Mouse (Mus musculus) C2C12 (cell line): ENCODE results near the gene Foxn3. TPM values are rescaled to one million over a fixed set of nuclear protein-coding genes. Genes with fewer than 3 reads are reported as not detected.
"Not testable (repeated sequence)": the region's sequence is repeated elsewhere in the genome, so short reads cannot be mapped to it uniquely, and the experiment has no call there.

Experiments used
- H3K27me3 ChIP-seq: one replicate; pipeline ENCODE4 v1.6.1; 2011; ENCODE audit not compliant: control insufficient read depth, insufficient read depth, insufficient read length
- H3K36me3 ChIP-seq: one replicate; pipeline ENCODE4 v1.6.1; 2011; ENCODE audit not compliant: control insufficient read depth, insufficient read depth
- H3K4me3 ChIP-seq: one replicate; pipeline ENCODE4 v1.5.1; 2011; ENCODE audit warnings: mild to moderate bottlenecking, control low read depth; ENCODE audit not compliant: poor library complexity, insufficient read depth, severe bottlenecking
- H3K79me2 ChIP-seq: one replicate; pipeline ENCODE4 v1.6.1; 2011; ENCODE audit not compliant: control insufficient read depth, insufficient read depth
- H3K79me3 ChIP-seq: one replicate; pipeline ENCODE4 v1.6.1; 2011; ENCODE audit warnings: low read depth, control low read depth
- H3ac ChIP-seq: one replicate; pipeline ENCODE3; 2011; ENCODE audit warnings: low read depth; ENCODE audit not compliant: control insufficient read depth, insufficient read length
- CEBPB ChIP-seq: IDR thresholded peaks from one replicate; pipeline ENCODE4 v1.6.1; 2011; ENCODE audit warnings: low read depth, mild to moderate bottlenecking, control low read depth, moderate library complexity
- CTCF ChIP-seq: IDR thresholded peaks from one replicate; pipeline ENCODE4 v1.5.1; 2011; ENCODE audit not compliant: control insufficient read depth, insufficient read depth, insufficient read length
- FOSL1 ChIP-seq: IDR thresholded peaks from one replicate; pipeline ENCODE4 v1.8.0; 2011; ENCODE audit warnings: mild to moderate bottlenecking, low read length; ENCODE audit not compliant: poor library complexity, insufficient read depth, severe bottlenecking
- MAX ChIP-seq: IDR thresholded peaks from one replicate; pipeline ENCODE4 v1.6.1; 2011; ENCODE audit warnings: mild to moderate bottlenecking, control low read depth
- MYOD1 ChIP-seq: IDR thresholded peaks from one replicate; pipeline ENCODE4 v1.6.1; 2011; ENCODE audit warnings: low read depth; ENCODE audit not compliant: control insufficient read depth, insufficient read length
- MYOG ChIP-seq: IDR thresholded peaks from one replicate; pipeline ENCODE4 v1.6.1; 2011; ENCODE audit not compliant: control insufficient read depth, insufficient read length; ENCODE audit errors: extremely low read depth
- USF1 ChIP-seq: IDR thresholded peaks from one replicate; pipeline ENCODE4 v1.6.1; 2011; ENCODE audit warnings: low read depth, mild to moderate bottlenecking, control low read depth, moderate library complexity
- polyA plus RNA-seq: library from polyadenylated mRNA; unstranded; fragments of >200 nt; fragmentation: generic; extraction: Trizol; gene quantifications from one replicate; pipeline ENCODE4 v1.2.1, GENCODE M21; 2012; ENCODE audit warnings: missing spikeins

The Foxn3 gene
- polyA plus RNA-seq, 1 experiment: 4.2 TPM

- H3K27me3 ChIP-seq: no peaks in the 10 kb centered on the region
- no peaks in the 10 kb centered on the region for H3K36me3 ChIP-seq
- H3K4me3 ChIP-seq: no peak overlapping the region
- H3K79me2 ChIP-seq: no peaks in the 10 kb centered on the region
- no peak overlapping the region for H3ac ChIP-seq
- no peak for TF ChIP-seq MYOG
- no peak for TF ChIP-seq CTCF
- TF ChIP-seq CEBPB: no peak
- no peak for TF ChIP-seq FOSL1
- no peak for TF ChIP-seq MYOD1
- no peak for TF ChIP-seq MAX
- no peak for TF ChIP-seq USF1
- H3K79me3 ChIP-seq: no peaks in the 10 kb centered on the region
Measured at GRCm38 (mm10) chr12:99195655-99196054, 367.7 kb downstream of the Foxn3 start.

DNA sequence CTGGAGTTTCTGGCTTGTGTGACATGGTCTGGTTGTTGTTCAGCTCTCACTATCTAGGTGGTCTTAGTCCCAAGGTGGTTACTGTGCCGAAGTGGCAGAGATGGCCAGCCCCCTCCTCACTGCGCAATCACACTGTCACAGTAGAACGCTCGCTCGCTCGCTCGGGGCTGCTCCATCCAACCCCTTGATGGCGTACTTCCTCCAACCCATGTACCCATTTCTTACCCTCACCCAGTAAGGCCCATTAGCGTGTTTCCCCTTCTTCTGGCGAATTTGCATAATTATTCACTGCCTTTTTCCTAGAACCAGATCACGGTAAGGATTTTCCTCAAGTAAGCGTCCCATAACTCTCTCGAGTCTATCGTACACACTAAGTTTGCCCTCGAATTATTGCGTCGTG lies 369.3 kb downstream of the Foxn3 start:
- H3K79me3 ChIP-seq, H3ac ChIP-seq, H3K27me3 ChIP-seq, H3K36me3 ChIP-seq, H3K4me3 ChIP-seq, H3K79me2 ChIP-seq: not testable (repeated sequence)

GRCm38 (mm10) chr12:99187671-99188070 lies 375.7 kb downstream of the Foxn3 start:
- H3K79me3 ChIP-seq: no peaks in the 10 kb centered on the region
- TF ChIP-seq MYOD1 (no peak), MYOG (no peak), MAX (no peak), CTCF (no peak)
- H3K79me2 ChIP-seq: no peaks in the 10 kb centered on the region
- H3ac ChIP-seq: no peak overlapping the region
- H3K27me3 ChIP-seq: no peaks in the 10 kb centered on the region
- no peak overlapping the region for H3K4me3 ChIP-seq
- H3K36me3 ChIP-seq: no peaks in the 10 kb centered on the region

DNA sequence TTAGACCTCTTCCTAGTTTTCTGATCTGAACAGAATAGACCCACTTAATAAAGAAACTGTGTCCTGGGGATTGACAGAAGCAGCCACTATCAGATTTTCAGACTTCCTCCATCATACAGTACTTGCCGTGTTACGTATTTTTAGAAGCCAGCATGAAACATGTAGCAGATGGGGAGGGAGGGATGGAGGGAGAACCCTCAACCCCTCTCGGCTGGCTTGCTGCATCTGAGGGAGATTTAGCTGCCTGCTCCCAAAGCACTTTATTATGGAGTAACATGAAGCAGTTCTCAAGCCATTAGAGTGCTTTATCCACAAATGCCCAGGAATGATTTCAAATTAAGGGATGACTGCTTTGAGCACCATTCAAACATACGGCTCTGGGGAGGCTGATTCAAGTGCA lies 377.1 kb downstream of the Foxn3 start:
- H3ac ChIP-seq: no peak overlapping the region
- no peaks in the 10 kb centered on the region for H3K79me3 ChIP-seq
- H3K27me3 ChIP-seq: no peaks in the 10 kb centered on the region
- no peak overlapping the region for H3K4me3 ChIP-seq
- H3K36me3 ChIP-seq: no peaks in the 10 kb centered on the region
- no peaks in the 10 kb centered on the region for H3K79me2 ChIP-seq
- TF ChIP-seq MAX (no peak), MYOG (no peak), FOSL1 (no peak), CEBPB (no peak), USF1 (no peak), MYOD1 (no peak), CTCF (no peak)

DNA sequence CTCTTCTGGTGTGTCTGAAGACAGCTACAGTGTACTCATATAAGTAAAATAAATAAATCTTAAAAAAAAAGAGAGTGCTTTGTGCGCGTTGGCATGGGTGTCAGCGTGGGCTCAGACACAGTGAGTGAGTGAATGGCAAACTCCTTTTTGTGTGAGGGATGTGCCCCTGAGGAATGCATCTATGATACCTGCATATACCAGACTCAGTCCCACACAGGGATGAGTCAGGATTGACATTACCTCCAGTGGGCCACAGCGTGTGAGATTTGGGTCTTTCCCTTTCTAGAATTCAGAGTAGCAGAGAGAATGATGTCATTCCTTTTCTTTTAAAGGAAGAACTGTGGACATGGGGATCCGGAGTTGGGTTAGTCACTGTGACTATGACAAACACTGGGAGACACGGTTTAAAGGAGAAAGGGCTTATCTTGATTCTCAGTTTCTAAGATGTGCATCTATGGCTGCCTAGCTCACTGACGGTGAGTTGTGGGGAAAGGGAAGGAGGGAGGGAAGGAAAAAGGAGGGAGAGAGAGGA lies 380.1 kb downstream of the Foxn3 start:
- no peaks in the 10 kb centered on the region for H3K27me3 ChIP-seq
- no peak overlapping the region for H3ac ChIP-seq
- H3K4me3 ChIP-seq: no peak overlapping the region
- no peaks in the 10 kb centered on the region for H3K79me3 ChIP-seq
- TF ChIP-seq FOSL1 (no peak), MYOG (no peak), MAX (no peak)
- no peaks in the 10 kb centered on the region for H3K79me2 ChIP-seq
- no peaks in the 10 kb centered on the region for H3K36me3 ChIP-seq

DNA sequence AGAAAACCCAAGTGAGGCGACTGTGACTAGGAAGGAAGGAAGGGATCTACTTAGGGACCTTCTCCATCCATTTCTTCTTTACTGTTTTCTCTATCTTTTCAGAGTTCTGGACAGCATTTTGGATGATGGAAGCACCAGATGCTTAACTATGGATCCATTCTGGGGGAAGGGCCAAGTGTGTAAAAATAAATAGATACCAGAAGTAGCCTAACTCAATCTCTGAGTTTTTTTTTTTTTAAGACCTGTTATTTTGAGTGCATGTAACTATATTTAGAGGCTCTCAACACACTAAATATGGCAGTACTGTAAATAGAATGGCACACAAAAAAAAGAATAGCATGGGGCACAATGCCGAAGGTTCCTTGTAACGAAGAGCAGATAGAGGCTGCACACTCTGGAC lies 381.0 kb downstream of the Foxn3 start:
- Histone ChIP-seq H3ac (no peak overlapping the region), H3K79me3 (no peaks in the 10 kb centered on the region), H3K27me3 (no peaks in the 10 kb centered on the region), H3K79me2 (no peaks in the 10 kb centered on the region), H3K36me3 (no peaks in the 10 kb centered on the region), H3K4me3 (no peak overlapping the region)
- TF ChIP-seq CEBPB: no peak
- no peak for TF ChIP-seq MYOG
- TF ChIP-seq FOSL1: no peak
- TF ChIP-seq MYOD1: no peak
- TF ChIP-seq USF1: no peak
- TF ChIP-seq MAX: no peak

DNA sequence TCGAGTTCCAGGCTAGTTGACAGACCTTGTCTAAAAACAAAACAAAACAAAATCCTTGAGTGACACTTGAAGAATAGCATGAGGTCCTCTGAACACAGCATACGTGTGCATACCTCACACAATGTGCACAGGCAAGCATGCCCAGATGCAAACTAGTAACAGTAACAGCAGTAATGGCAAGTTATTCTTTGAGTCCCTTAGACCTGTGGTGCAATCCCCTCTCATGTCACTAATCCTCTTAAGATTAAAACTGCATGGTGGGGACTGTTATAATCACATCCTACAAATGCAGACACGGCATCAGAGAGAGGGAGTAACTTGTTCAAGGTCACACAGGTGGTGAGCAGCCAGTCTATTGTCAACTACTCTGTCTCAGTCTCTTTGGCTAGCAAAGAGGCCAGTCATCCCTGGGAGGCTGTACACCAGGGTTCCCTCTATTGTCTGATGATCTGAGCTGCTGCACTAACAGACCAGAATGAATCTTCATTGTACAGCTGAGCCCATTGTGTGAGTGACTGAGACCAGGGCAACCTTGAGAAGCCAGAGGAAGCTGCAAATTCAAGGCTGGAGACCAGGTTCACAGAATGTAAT lies 383.1 kb downstream of the Foxn3 start:
- Histone ChIP-seq H3K79me3 (no peaks in the 10 kb centered on the region), H3K4me3 (no peak overlapping the region), H3K27me3 (no peaks in the 10 kb centered on the region), H3K79me2 (no peaks in the 10 kb centered on the region), H3K36me3 (no peaks in the 10 kb centered on the region), H3ac (no peak overlapping the region)
- no peak for TF ChIP-seq FOSL1
- no peak for TF ChIP-seq CTCF
- TF ChIP-seq MYOG: no peak
- TF ChIP-seq USF1: no peak
- TF ChIP-seq MYOD1: no peak
- no peak for TF ChIP-seq CEBPB
- no peak for TF ChIP-seq MAX
